Mouse (Mus musculus): Measurements from ENCODE around the gene Olfr1477. TPM values are rescaled to one million over a fixed set of nuclear protein-coding genes. Genes with fewer than 3 reads are reported as not detected.
"Not testable (repeated sequence)": the region's sequence is repeated elsewhere in the genome, so short reads cannot be mapped to it uniquely, and the experiment has no call there.

Olfr1477 gene
- not detected in 2 replicates for total RNA-seq (2017)

- ATAC-seq (ENCODE audit: extremely low read depth, insufficient number of reproducible peaks, low FRiP score, poor library complexity, severe bottlenecking), result no peak
Measured at GRCm38 (mm10) chr19:13500246-13500645, at the start of gene Olfr1477. TSS of gene Olfr1477 (plus strand) at chr19:13500546.

GRCm38 (mm10) chr19:13455986-13456385 lies 44.4 kb upstream of the Olfr1477 start, which contains the start of gene Olfr1472:
TSS of gene Olfr1472 (minus strand) at chr19:13456086.
- no peak for ATAC-seq (ENCODE audit: extremely low read depth, insufficient number of reproducible peaks, low FRiP score, poor library complexity, severe bottlenecking)

GRCm38 (mm10) chr19:13469265-13469664 lies 31.1 kb upstream of the Olfr1477 start, which contains the start of gene Olfr1474:
TSS of gene Olfr1474 (plus strand) at chr19:13469565.
- ATAC-seq (ENCODE audit: extremely low read depth, insufficient number of reproducible peaks, low FRiP score, poor library complexity, severe bottlenecking), result not testable (repeated sequence)

- no peak for ATAC-seq (ENCODE audit: extremely low read depth, insufficient number of reproducible peaks, low FRiP score, poor library complexity, severe bottlenecking)
Measured at GRCm38 (mm10) chr19:13480096-13480495, 20.2 kb upstream of the Olfr1477 start, which contains the start of gene Olfr1475. TSS of gene Olfr1475 (minus strand) at chr19:13480196.

DNA sequence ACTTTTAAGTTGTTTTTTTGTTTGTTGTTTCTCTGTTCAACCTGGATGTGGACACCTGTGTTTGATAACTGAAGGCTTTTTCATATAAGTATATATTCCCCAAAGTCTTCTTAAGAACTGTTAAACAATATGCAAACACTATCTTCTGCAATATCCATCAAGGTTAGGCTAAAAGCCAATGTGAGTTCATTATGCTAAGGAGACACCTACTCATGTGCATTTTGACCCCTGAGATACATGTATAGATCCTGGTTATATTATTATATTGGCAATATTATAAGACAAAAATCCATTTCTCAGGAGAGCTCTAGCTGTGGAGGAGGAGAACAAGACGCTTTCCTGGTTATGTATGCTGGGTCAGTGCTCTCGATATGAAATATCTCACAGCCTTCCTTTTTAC lies 27.3 kb downstream of the Olfr1477 start, which contains the start of gene Olfr1480:
TSS of gene Olfr1480 (plus strand) at position 301 of the 400 bp plus-strand sequence.
- ATAC-seq (ENCODE audit: extremely low read depth, insufficient number of reproducible peaks, low FRiP score, poor library complexity, severe bottlenecking), result no peak

Other genes with a start within 250 kb of the Olfr1477 start
- gene Olfr1465, start 185.0 kb upstream of the Olfr1477 start, total RNA-seq (2017), result not detected in 2 replicates
- not detected in 2 replicates for gene Olfr1466, start 161.7 kb upstream of the Olfr1477 start, total RNA-seq (2017)
- gene Olfr1467, start 138.3 kb upstream of the Olfr1477 start, total RNA-seq (2017), result 0.49 TPM in 1 of 2 replicates, not detected in the other
- gene Olfr1469, start 92.7 kb upstream of the Olfr1477 start, total RNA-seq (2017), result not detected in 2 replicates
- gene Olfr1471, start 57.1 kb upstream of the Olfr1477 start, total RNA-seq (2017), result 0.12 TPM in 1 of 2 replicates, not detected in the other
- gene Olfr1472, start 44.5 kb upstream of the Olfr1477 start, total RNA-seq (2017), result not detected in 2 replicates
- not detected in 2 replicates for gene Olfr1474, start 31.0 kb upstream of the Olfr1477 start, total RNA-seq (2017)
- not detected in 2 replicates for gene Olfr1475, start 20.4 kb upstream of the Olfr1477 start, total RNA-seq (2017)
- 1.2 TPM in 1 of 2 replicates, not detected in the other for gene Olfr1480, start 27.4 kb downstream of the Olfr1477 start, total RNA-seq (2017)
- not detected in 2 replicates for gene Olfr1484, start 83.0 kb downstream of the Olfr1477 start, total RNA-seq (2017)
- gene Olfr1487, start 116.8 kb downstream of the Olfr1477 start, total RNA-seq (2017), result not detected in 2 replicates
- not detected in 2 replicates for gene Olfr1489, start 131.1 kb downstream of the Olfr1477 start, total RNA-seq (2017)
- 0.12 TPM in 1 of 2 replicates, not detected in the other for gene Olfr1490, start 150.5 kb downstream of the Olfr1477 start, total RNA-seq (2017)
- not detected in 2 replicates for gene Olfr1491, start 196.7 kb downstream of the Olfr1477 start, total RNA-seq (2017)
- not detected in 2 replicates for gene Olfr1493-ps1, start 222.7 kb downstream of the Olfr1477 start, total RNA-seq (2017)
- not detected in 2 replicates for gene Olfr1494, start 239.2 kb downstream of the Olfr1477 start, total RNA-seq (2017)

All from neutrophil, adult 5-6 weeks (primary cell).